Mouse (Mus musculus) E14TG2a.4 (cell line): ENCODE results near the gene Col6a5.

Experiments
- H3K27me3 ChIP-seq: 2 replicates; pipeline ENCODE4 v1.6.1; 2014; ENCODE audit warnings: low read length, control low read depth; ENCODE audit not compliant: insufficient read depth
- H3K36me3 ChIP-seq: 2 replicates; pipeline ENCODE4 v1.6.1; 2014; ENCODE audit warnings: low read length, control low read depth; ENCODE audit not compliant: insufficient read depth
- H3K4me1 ChIP-seq: replicated peaks from 2 replicates; pipeline ENCODE4 v1.6.1; 2014; ENCODE audit warnings: low read depth, low read length, control low read depth
- H3K4me3 ChIP-seq: replicated peaks from 2 replicates; pipeline ENCODE4 v1.5.1; 2014; ENCODE audit warnings: mild to moderate bottlenecking, low read length
- H3K9me3 ChIP-seq: 2 replicates; pipeline ENCODE4 v1.6.1; 2014; ENCODE audit warnings: low read length, control low read depth
- CTCF ChIP-seq: conservative IDR thresholded peaks from 2 replicates; pipeline ENCODE4 v1.5.1; 2014; ENCODE audit warnings: low read length
- NANOG ChIP-seq: IDR thresholded peaks from 2 replicates; pipeline ENCODE4 v1.6.1; 2014; ENCODE audit warnings: borderline replicate concordance, low read length, mixed read lengths
- POU5F1 ChIP-seq: IDR thresholded peaks from 2 replicates; pipeline ENCODE4 v1.6.1; 2014; ENCODE audit warnings: low read length, borderline replicate concordance

The Col6a5 gene

DNA sequence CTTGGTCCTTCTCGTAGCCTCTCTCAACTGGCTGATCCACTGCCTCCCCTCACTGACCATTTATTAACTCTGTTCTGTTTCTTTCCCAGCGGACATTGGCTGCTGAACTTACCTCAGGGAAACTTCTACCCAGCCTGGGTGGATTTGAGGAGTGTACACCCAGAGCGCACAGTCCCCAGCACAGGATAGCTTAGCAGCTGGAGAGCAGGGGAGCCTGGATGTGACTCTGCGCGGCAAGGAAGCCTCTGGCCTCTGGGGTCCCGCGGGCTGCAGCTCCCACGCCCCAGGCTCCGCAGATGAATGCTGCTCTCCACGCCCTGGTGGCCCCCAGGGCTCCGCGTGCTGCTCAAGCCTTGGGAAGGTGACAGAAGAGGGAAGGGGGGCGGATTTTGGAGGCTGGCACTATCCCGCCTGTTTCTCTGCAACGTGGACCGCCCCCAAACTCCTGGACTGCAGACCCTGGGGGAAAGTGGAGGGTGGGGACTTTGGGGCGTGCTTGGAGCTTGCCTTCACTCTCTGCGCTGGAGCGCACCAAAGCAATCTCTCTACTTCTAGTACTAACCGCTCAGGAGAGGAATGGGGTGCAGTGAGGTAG lies 132.6 kb downstream of the Col6a5 start, which contains the start of gene Col6a6:
Gene Col6a6, minus strand, starts transcription at position 370 of the 595 bp plus-strand sequence.
- Histone ChIP-seq H3K4me3 (peak within 1 kb of the TSS; percentile 64), H3K27me3 (peaks cover 38% of the 10 kb centered on the region), H3K36me3 (no peaks in the 10 kb centered on the region), H3K9me3 (no peaks in the 10 kb centered on the region), H3K4me1 (peaks cover 12% of the 10 kb centered on the region)
- no peak for TF ChIP-seq CTCF

DNA sequence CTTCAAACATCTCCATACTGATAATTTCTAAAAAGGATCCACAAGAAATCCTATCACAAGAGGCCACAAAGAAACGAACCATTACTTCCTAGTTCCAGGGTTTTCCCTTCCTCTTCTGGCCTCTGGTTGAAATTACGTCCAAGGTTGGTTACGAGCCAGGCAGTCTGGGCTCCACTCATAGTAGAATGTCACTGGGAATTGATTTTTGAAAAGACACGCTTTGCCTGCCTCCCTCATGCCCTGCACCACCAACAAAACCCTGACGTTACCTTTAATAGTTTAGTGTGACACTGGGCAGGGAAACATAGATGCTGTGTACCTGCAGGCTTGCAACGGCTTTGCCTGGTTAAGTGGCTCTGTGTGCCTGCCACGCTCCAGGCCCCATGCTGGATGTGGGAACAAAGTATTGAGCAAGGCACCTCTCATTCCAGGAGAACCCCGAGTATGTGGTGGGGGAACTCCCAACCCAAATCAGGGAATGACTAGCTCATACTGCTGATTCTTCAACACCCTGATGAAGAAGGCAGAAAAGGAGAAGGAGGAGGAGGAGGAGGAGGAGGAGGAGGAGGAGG lies 133.3 kb downstream of the Col6a5 start:
- H3K27me3 ChIP-seq: peaks cover 38% of the 10 kb centered on the region
- no peaks in the 10 kb centered on the region for H3K36me3 ChIP-seq
- TF ChIP-seq CTCF (no peak), POU5F1 (no peak), NANOG (no peak)
- H3K9me3 ChIP-seq: no peaks in the 10 kb centered on the region
- H3K4me1 ChIP-seq: peaks cover 12% of the 10 kb centered on the region
- no peak overlapping the region for H3K4me3 ChIP-seq

DNA sequence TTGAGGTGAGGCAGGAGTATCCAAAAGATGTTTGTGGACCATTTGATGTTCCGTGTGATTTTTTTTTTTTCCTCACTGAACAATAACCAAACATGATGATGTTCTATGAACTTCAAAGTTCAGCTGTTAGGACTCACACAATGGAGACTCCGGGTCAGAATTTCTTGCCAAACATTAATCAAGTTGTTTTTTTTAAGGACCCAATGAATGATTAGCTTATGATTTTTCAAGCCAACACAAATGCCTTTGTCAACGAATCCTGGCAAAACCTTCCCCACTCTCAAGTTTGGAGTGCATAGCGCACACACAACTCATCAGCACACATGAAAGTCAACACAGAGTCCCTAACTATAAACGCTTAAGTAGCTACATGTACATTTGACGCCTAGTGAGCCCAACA lies 139.7 kb downstream of the Col6a5 start:
- H3K9me3 ChIP-seq: 0 out of 2 replicates have a peak, but pooled peaks cover 6% of the 10 kb centered on the region
- H3K4me1 ChIP-seq: no peaks in the 10 kb centered on the region
- TF ChIP-seq NANOG: no peak
- H3K36me3 ChIP-seq: no peaks in the 10 kb centered on the region
- H3K4me3 ChIP-seq: no peak overlapping the region
- peaks cover 13% of the 10 kb centered on the region for H3K27me3 ChIP-seq

DNA sequence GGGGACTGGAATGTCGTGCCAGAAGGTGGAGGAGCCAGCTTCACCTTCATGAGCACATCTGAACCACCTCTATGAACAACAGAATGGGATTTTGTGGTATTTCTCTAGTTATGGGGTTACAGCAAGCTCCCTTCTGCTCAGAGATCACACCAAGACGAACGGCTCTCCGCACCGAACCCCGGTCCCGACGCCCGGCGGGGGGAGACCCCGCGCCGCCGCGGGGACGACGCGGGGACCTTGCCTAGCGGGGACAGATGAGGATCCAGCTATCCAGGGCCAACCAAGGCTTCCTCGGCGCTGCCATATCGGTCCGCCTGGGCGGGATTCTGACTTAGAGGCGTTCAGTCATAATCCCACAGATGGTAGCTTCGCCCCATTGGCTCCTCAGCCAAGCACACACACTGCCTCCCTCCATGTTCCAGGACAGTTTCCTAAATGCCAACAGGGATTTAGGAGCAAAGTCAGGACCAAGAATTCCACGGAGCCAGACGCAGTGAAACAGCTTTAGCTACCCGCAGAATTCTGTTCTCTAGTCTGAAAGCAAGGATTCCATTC lies 141.2 kb downstream of the Col6a5 start:
- Histone ChIP-seq H3K9me3 (0 out of 2 replicates have a peak, but pooled peaks cover 6% of the 10 kb centered on the region), H3K4me3 (no peak overlapping the region), H3K36me3 (no peaks in the 10 kb centered on the region), H3K4me1 (no peaks in the 10 kb centered on the region), H3K27me3 (peaks cover 13% of the 10 kb centered on the region)
- TF ChIP-seq NANOG (no peak), POU5F1 (no peak)

DNA sequence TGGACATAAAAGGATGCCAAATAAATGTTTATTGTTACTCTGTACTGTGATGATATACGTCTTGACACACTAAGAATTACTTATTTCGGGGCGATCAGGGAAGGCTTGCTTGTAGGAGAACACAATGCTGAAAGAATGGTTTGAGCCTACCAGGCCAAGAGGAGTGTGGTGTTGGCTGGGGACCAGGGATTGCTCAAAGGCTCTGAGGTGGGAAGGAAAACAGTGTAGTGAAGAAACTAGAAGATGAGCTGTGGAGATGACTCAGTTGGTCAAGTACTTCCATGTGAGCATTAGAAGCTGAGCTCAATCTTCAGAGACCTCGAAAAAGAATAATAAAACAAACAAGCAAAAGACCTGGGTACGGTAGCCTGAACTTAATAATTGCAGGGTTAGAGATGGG lies 146.0 kb downstream of the Col6a5 start:
- no peak for TF ChIP-seq POU5F1
- no peak for TF ChIP-seq NANOG
- TF ChIP-seq CTCF: no peak
- Histone ChIP-seq H3K27me3 (peaks cover 5% of the 10 kb centered on the region), H3K4me1 (0 out of 2 replicates have a peak, but pooled peaks cover 2% of the 10 kb centered on the region), H3K36me3 (no peaks in the 10 kb centered on the region), H3K4me3 (no peak overlapping the region), H3K9me3 (0 out of 2 replicates have a peak, but pooled peaks cover 6% of the 10 kb centered on the region)

DNA sequence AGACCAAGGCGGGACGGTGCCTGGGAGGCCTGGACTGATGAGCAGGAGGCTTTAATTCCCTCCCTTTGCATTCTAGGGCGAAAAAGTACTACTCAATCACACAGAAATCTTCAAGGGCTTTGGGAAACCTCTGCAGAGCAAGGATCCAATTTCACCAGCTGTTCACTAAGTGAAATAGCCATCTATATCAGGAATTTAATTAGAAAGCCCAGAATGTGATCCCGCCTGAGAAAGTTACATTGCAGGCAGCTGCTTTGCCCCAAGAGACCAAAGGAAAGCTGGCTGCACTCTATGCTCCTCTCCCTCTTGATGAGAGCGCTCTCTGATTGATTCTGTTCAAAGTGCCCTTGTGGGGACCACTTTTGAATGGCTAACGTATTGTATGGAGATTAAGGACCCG lies 149.0 kb downstream of the Col6a5 start:
- TF ChIP-seq POU5F1: no peak
- no peak for TF ChIP-seq CTCF
- TF ChIP-seq NANOG: no peak
- Histone ChIP-seq H3K4me1 (0 out of 2 replicates have a peak, but pooled peaks cover 2% of the 10 kb centered on the region), H3K4me3 (no peak overlapping the region), H3K36me3 (no peaks in the 10 kb centered on the region), H3K27me3 (peaks cover 5% of the 10 kb centered on the region), H3K9me3 (no peaks in the 10 kb centered on the region)

DNA sequence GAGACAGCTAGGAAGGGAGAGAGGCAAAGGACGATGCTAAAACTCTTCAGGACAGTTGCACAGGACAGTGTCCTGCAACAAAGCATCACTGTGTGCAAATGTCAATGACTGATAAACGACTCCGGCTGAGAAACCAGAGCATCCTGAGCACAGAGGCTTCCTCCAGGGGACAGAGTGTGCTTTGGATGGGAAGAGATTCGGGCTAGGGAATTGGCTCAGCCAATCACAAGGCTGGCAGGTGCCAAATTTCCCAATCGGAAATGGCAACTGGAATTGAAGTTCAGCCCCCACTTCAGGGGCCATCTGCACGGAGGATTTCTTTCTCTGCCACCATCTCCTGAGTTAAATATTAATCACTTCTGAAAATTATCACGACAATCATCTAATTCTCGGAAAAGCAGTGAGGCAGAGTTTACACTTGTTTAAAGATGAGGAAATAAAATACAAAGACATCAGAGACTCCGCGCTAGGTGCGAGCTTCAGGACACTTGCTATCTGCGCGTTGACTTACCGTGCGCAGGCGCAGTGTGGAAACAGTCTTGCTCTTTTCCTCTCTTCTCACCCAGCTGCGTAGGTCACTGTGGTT lies 151.4 kb downstream of the Col6a5 start:
- no peaks in the 10 kb centered on the region for H3K9me3 ChIP-seq
- peak overlapping the region; percentile 29; the same call in 1 of the 2 replicates for H3K4me3 ChIP-seq
- H3K4me1 ChIP-seq: 0 out of 2 replicates have a peak, but pooled peaks cover 2% of the 10 kb centered on the region
- TF ChIP-seq NANOG (no peak), CTCF (no peak), POU5F1 (no peak)
- no peaks in the 10 kb centered on the region for H3K36me3 ChIP-seq
- H3K27me3 ChIP-seq: peaks cover 5% of the 10 kb centered on the region
